Mouse (Mus musculus): ENCODE measurements around the gene Smim24. TPM values are rescaled to one million over a fixed set of nuclear protein-coding genes. Genes with fewer than 3 reads are reported as not detected.
A peak's percentile ranks its signal among the peaks of the same experiment; 100 is the strongest.

Gene Smim24
- total and polyA plus RNA-seq, 2 experiments, result 1.3 to 4.1 TPM

- WGBS, result 19% methylated on average over 3 of the region's 3 CpGs
- peaks cover 17% of the 10 kb centered on the region for H3K4me1 ChIP-seq (ENCODE audit: control insufficient read depth, insufficient read depth, low read length)
- peak; percentile 43 for DNase-seq (ENCODE audit: extremely low read depth, low read depth, low spot score)
These were observed 3.5 kb upstream of the Smim24 start for GRCm38 (mm10) chr10:81389373-81389772.

DNA sequence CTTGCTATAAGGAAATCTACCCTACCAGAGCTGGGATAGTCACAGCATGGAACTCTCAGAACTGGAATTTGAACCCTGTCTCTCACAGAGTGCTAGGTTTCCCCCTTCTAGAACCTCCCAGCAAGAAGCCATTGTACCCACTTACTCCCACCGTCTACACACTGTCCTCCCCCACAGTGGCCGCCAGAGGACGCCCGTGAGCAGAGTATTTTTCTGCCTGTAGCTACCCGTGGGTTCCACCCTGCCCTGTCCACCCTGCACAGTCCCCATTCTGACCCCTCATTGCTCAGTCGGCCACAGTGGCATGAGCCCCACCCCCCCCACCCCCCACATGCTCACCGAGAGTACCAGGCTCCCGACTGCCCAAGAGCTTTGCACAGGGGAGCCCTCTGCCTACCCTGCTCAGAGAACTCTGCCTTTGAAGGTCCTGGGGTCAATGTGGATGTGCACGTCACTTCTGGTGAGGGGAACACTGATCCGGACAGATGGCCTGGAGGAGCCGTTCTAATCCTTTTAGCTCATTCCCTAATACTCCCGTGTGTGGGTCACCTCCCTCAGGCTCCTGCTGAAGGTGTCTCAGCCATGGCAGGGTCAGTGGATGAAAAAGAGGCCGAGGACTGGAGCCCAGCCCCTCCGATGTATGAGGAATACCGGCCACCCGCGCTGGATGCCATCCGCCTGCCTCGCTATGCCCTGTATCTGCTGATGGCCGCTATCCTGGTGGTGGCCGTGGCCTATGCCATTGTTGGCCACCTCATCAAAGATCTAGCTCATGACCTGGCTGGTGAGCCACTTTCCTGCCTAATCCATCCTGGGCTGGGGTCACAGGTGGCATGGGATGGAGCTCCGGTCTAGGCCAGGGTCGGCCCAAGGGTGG, 2.8 kb upstream of the Smim24 start:
- H3K36me3 ChIP-seq (ENCODE audit: control insufficient read depth, insufficient read depth, low read length), result 0 out of 2 replicates have a peak, but pooled peaks cover 1% of the 10 kb centered on the region
- WGBS, result 52% methylated on average over 23 of the region's 23 CpGs
- no peak for TF ChIP-seq POLR2A (IDR thresholded peaks at IDR 0.05; ENCODE audit: extremely low read depth, insufficient read depth, low read length)
- TF ChIP-seq CTCF (IDR thresholded peaks at IDR 0.05; ENCODE audit: low read depth, low read length), result peak; percentile 95
- H3K27ac ChIP-seq (replicated peaks; ENCODE audit: insufficient read depth, low read depth, low read length), result no peak overlapping the region
- DNase-seq (ENCODE audit: extremely low read depth, low read depth, low spot score), result no peak
- H3K79me2 ChIP-seq (ENCODE audit: control insufficient read depth, insufficient read depth, low read length), result peaks cover 6% of the 10 kb centered on the region
- H3K9ac ChIP-seq (ENCODE audit: low read depth, low read length), result no peak overlapping the region
- H3K27me3 ChIP-seq (ENCODE audit: control insufficient read depth, insufficient read depth, low read length), result no peaks in the 10 kb centered on the region
- H3K4me1 ChIP-seq (ENCODE audit: control insufficient read depth, insufficient read depth, low read length), result peaks cover 14% of the 10 kb centered on the region
- no peak overlapping the region for H3K4me3 ChIP-seq (ENCODE audit: insufficient read depth, low read depth, low read length)

More at GRCm38 (mm10) chr10:81389373-81389772, 3.5 kb upstream of the Smim24 start:
- Histone ChIP-seq H3K27me3 (ENCODE audit: control insufficient read depth, insufficient read depth, low read length) (no peaks in the 10 kb centered on the region), H3K4me3 (ENCODE audit: insufficient read depth, low read depth, low read length) (no peak overlapping the region), H3K36me3 (ENCODE audit: control insufficient read depth, insufficient read depth, low read length) (0 out of 2 replicates have a peak, but pooled peaks cover 1% of the 10 kb centered on the region), H3K9ac (ENCODE audit: low read depth, low read length) (no peak overlapping the region), H3K79me2 (ENCODE audit: control insufficient read depth, insufficient read depth, low read length) (peaks cover 13% of the 10 kb centered on the region), H3K27ac (replicated peaks; ENCODE audit: insufficient read depth, low read depth, low read length) (no peak overlapping the region)
- TF ChIP-seq POLR2A (IDR thresholded peaks at IDR 0.05; ENCODE audit: extremely low read depth, insufficient read depth, low read length) (no peak), CTCF (IDR thresholded peaks at IDR 0.05; ENCODE audit: low read depth, low read length) (no peak)

DNA sequence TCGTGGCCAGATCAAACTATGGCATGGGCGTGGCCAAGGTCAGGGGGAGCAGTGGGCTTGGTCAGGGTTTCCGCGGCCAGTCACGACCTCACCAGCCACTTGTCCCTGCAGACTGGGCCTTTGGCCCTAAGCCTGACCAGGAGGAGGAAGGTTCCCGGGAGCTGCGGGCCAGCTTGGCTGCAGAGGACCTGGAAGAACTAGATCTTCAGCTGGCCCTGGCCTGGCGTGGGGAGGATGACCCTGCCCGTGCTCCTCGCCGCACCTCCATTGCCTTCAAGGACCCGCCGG, 2.2 kb upstream of the Smim24 start:
- no peak for DNase-seq (ENCODE audit: extremely low read depth, low read depth, low spot score)
- Histone ChIP-seq H3K27me3 (ENCODE audit: control insufficient read depth, insufficient read depth, low read length) (no peaks in the 10 kb centered on the region), H3K4me1 (ENCODE audit: control insufficient read depth, insufficient read depth, low read length) (peaks cover 9% of the 10 kb centered on the region), H3K27ac (replicated peaks; ENCODE audit: insufficient read depth, low read depth, low read length) (no peak overlapping the region), H3K36me3 (ENCODE audit: control insufficient read depth, insufficient read depth, low read length) (0 out of 2 replicates have a peak, but pooled peaks cover 1% of the 10 kb centered on the region), H3K79me2 (ENCODE audit: control insufficient read depth, insufficient read depth, low read length) (peaks cover under 1% of the 10 kb centered on the region; the same call in 1 of the 2 replicates), H3K4me3 (ENCODE audit: insufficient read depth, low read depth, low read length) (no peak overlapping the region), H3K9ac (ENCODE audit: low read depth, low read length) (no peak overlapping the region)
- TF ChIP-seq POLR2A (IDR thresholded peaks at IDR 0.05; ENCODE audit: extremely low read depth, insufficient read depth, low read length) (no peak), CTCF (IDR thresholded peaks at IDR 0.05; ENCODE audit: low read depth, low read length) (no peak)
- 89% methylated on average over 13 of the region's 13 CpGs for WGBS

- no peak overlapping the region for H3K4me3 ChIP-seq (ENCODE audit: insufficient read depth, low read depth, low read length)
- H3K9ac ChIP-seq (ENCODE audit: low read depth, low read length), result no peak overlapping the region
- peaks cover 9% of the 10 kb centered on the region for H3K4me1 ChIP-seq (ENCODE audit: control insufficient read depth, insufficient read depth, low read length)
- WGBS, result 84% methylated on average over 6 of the region's 6 CpGs
- H3K27me3 ChIP-seq (ENCODE audit: control insufficient read depth, insufficient read depth, low read length), result no peaks in the 10 kb centered on the region
- H3K36me3 ChIP-seq (ENCODE audit: control insufficient read depth, insufficient read depth, low read length), result peaks cover 1% of the 10 kb centered on the region; the same call in 1 of the 2 replicates
- DNase-seq (ENCODE audit: extremely low read depth, low read depth, low spot score), result no peak
- no peaks in the 10 kb centered on the region for H3K79me2 ChIP-seq (ENCODE audit: control insufficient read depth, insufficient read depth, low read length)
- no peak overlapping the region for H3K27ac ChIP-seq (replicated peaks; ENCODE audit: insufficient read depth, low read depth, low read length)
- TF ChIP-seq CTCF (IDR thresholded peaks at IDR 0.05; ENCODE audit: low read depth, low read length) (no peak), POLR2A (IDR thresholded peaks at IDR 0.05; ENCODE audit: extremely low read depth, insufficient read depth, low read length) (no peak)
These were observed 581 bp upstream of the Smim24 start for GRCm38 (mm10) chr10:81392270-81392669.

DNA sequence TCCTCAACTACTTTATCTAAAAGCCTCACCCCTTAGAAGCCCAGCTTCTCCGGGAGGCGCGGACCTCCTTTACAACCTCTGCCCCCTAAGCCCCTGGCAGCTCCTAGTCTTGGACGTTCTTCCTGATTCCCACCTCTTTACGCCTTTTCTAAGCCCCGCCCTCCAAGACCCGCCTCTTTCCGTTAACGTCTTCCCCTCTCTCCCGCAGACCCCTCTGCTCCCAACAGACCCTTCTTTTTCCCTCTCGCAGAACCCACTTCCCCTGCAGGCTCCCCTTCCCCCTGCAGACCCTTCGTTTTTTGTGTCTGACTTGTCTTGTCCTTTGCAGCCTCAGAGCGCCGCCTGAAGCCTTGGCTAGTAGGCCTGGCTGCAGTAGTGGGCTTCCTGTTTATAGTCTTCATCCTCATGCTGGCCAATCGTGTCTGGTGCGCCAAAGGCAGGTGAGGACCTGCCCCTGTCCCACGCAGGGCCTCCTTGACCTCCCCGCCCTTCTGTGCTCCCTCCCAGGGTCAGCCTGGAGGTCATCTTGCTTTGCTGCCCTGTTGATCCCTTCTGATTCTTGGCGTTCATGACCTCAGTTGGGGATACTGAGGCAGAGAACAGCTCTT, 709 bp downstream of the Smim24 start:
- no peaks in the 10 kb centered on the region for H3K27me3 ChIP-seq (ENCODE audit: control insufficient read depth, insufficient read depth, low read length)
- H3K9ac ChIP-seq (ENCODE audit: low read depth, low read length), result 0 out of 2 replicates have a peak overlapping the region, but pooled peaks have one; percentile 7
- no peaks in the 10 kb centered on the region; the same call in 1 of the 2 replicates for H3K36me3 ChIP-seq (ENCODE audit: control insufficient read depth, insufficient read depth, low read length)
- H3K4me3 ChIP-seq (ENCODE audit: insufficient read depth, low read depth, low read length), result no peak overlapping the region
- no peak overlapping the region for H3K27ac ChIP-seq (replicated peaks; ENCODE audit: insufficient read depth, low read depth, low read length)
- H3K4me1 ChIP-seq (ENCODE audit: control insufficient read depth, insufficient read depth, low read length), result peaks cover 6% of the 10 kb centered on the region
- H3K79me2 ChIP-seq (ENCODE audit: control insufficient read depth, insufficient read depth, low read length), result no peaks in the 10 kb centered on the region
- 18% methylated on average over 19 of the region's 19 CpGs for WGBS
- TF ChIP-seq POLR2A (IDR thresholded peaks at IDR 0.05; ENCODE audit: extremely low read depth, insufficient read depth, low read length), result no peak
- TF ChIP-seq CTCF (IDR thresholded peaks at IDR 0.05; ENCODE audit: low read depth, low read length), result no peak
- DNase-seq (ENCODE audit: extremely low read depth, low read depth, low spot score), result no peak
